Mouse (Mus musculus): ENCODE data around the gene Usp33. TPM values are rescaled to one million over a fixed set of nuclear protein-coding genes. Genes with fewer than 3 reads are reported as not detected.

The Usp33 gene
- polyA plus RNA-seq, 1 experiment from 2014 or later = 45.8 TPM

DNA sequence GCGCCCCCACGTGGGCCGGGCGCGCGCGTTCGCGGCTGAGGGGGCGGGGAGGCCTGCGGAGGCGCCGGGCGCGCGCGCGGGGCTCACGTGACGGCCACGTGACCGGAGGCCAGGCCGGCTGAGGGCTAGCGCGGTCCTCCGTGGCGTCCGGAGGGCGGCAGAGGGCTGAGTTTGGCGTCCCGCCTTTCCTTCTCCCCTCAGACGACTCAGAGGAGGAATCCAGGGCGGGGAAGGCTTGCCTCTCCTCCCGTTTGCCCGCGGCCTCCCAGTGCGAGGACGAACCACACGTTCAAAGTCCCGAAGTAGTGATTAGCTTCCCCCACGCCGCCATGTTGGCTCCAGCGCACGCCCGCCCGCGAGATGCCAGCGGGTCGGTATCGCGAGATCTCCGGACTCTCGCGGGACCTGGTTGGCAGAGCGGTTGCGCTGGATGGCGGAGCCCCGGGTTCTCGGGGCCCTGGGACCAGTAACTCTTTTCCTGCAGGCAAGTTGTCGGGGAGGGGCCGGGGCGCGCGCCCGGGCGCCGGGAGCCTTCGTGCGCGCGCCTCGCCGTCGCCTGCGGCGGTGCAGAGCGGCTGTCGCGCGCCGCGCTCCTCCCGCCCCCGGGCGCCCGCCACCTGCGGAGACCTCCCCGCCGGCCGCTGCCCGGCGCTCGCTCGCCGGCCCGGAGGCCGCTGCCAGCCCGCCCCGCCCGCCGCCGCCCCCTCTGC, 50.2 kb downstream of the Usp33 start:
- Histone ChIP-seq H3K4me2 (ENCODE audit: low read depth, low read length) (peak overlapping the region; percentile 68), H3K27me3 (ENCODE audit: control insufficient read depth, insufficient read depth, low read length) (no peaks in the 10 kb centered on the region), H3K27ac (ENCODE audit: low read length) (peak overlapping the region; percentile 99), H3K36me3 (ENCODE audit: control insufficient read depth, insufficient read depth, low read length) (no peaks in the 10 kb centered on the region), H3K9ac (ENCODE audit: low read length) (peak overlapping the region; percentile 96), H3K4me1 (ENCODE audit: control insufficient read depth, insufficient read depth, low read length) (peaks cover 24% of the 10 kb centered on the region), H3K4me3 (replicated peaks; ENCODE audit: low read length) (peak overlapping the region; percentile 87), H3K9me3 (replicated peaks; ENCODE audit: control insufficient read depth, low read length) (no peaks in the 10 kb centered on the region)
- ATAC-seq (ENCODE audit: insufficient read depth, low FRiP score) = peak; percentile 90
- WGBS = under 1% methylated on average over 70 of the region's 102 CpGs

GRCm38 (mm10) chr3:152396988-152397314, 50.7 kb downstream of the Usp33 start:
- Histone ChIP-seq H3K36me3 (ENCODE audit: control insufficient read depth, insufficient read depth, low read length) (no peaks in the 10 kb centered on the region), H3K4me3 (replicated peaks; ENCODE audit: low read length) (peak overlapping the region; percentile 87), H3K27me3 (ENCODE audit: control insufficient read depth, insufficient read depth, low read length) (no peaks in the 10 kb centered on the region), H3K4me2 (ENCODE audit: low read depth, low read length) (peak overlapping the region; percentile 68), H3K27ac (ENCODE audit: low read length) (peak overlapping the region; percentile 99), H3K9me3 (replicated peaks; ENCODE audit: control insufficient read depth, low read length) (no peaks in the 10 kb centered on the region), H3K4me1 (ENCODE audit: control insufficient read depth, insufficient read depth, low read length) (peaks cover 29% of the 10 kb centered on the region), H3K9ac (ENCODE audit: low read length) (peak overlapping the region; percentile 96)
- WGBS = under 1% methylated on average over 10 of the region's 10 CpGs
- no peak for ATAC-seq (ENCODE audit: insufficient read depth, low FRiP score)

GRCm38 (mm10) chr3:152397335-152397940, 51.2 kb downstream of the Usp33 start:
- peak overlapping the region; percentile 99 for H3K27ac ChIP-seq (ENCODE audit: low read length)
- peaks cover 32% of the 10 kb centered on the region for H3K4me1 ChIP-seq (ENCODE audit: control insufficient read depth, insufficient read depth, low read length)
- H3K4me2 ChIP-seq (ENCODE audit: low read depth, low read length) = peak overlapping the region; percentile 68
- no peak for ATAC-seq (ENCODE audit: insufficient read depth, low FRiP score)
- H3K27me3 ChIP-seq (ENCODE audit: control insufficient read depth, insufficient read depth, low read length) = no peaks in the 10 kb centered on the region
- H3K9me3 ChIP-seq (replicated peaks; ENCODE audit: control insufficient read depth, low read length) = no peaks in the 10 kb centered on the region
- H3K9ac ChIP-seq (ENCODE audit: low read length) = peak overlapping the region; percentile 96
- peak overlapping the region; percentile 87 for H3K4me3 ChIP-seq (replicated peaks; ENCODE audit: low read length)
- 39% methylated on average over 9 of the region's 9 CpGs for WGBS
- no peaks in the 10 kb centered on the region for H3K36me3 ChIP-seq (ENCODE audit: control insufficient read depth, insufficient read depth, low read length)

- Histone ChIP-seq H3K9ac (ENCODE audit: low read length) (no peak overlapping the region), H3K4me2 (ENCODE audit: low read depth, low read length) (no peak overlapping the region), H3K9me3 (replicated peaks; ENCODE audit: control insufficient read depth, low read length) (no peaks in the 10 kb centered on the region), H3K4me1 (ENCODE audit: control insufficient read depth, insufficient read depth, low read length) (peaks cover 35% of the 10 kb centered on the region), H3K27ac (ENCODE audit: low read length) (no peak overlapping the region), H3K27me3 (ENCODE audit: control insufficient read depth, insufficient read depth, low read length) (no peaks in the 10 kb centered on the region), H3K4me3 (replicated peaks; ENCODE audit: low read length) (no peak overlapping the region), H3K36me3 (ENCODE audit: control insufficient read depth, insufficient read depth, low read length) (no peaks in the 10 kb centered on the region)
- 61% methylated on average over 5 of the region's 5 CpGs for WGBS
- no peak for ATAC-seq (ENCODE audit: insufficient read depth, low FRiP score)
Observed at GRCm38 (mm10) chr3:152400441-152400840, 54.2 kb downstream of the Usp33 start.

DNA sequence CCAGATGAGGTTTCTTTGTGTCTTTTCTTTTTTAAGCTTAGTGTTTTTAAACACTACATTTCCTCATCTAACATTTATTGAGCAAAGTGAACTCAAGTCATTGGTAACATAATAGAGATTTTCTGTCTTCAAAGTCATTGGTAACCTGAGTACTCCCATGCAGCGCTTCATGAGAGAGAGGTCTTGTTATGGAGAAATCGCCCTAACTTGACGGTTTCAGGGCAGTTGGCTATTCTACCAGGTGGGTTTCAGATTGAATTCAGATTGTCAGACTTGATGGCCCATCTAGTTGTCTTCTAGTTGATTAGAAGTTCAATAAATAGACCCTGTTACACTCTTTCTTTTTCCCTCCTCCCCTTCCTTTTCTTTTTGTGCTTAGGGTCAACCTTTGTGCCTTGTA, 54.6 kb downstream of the Usp33 start:
- Histone ChIP-seq H3K4me2 (ENCODE audit: low read depth, low read length) (no peak overlapping the region), H3K9ac (ENCODE audit: low read length) (no peak overlapping the region), H3K4me1 (ENCODE audit: control insufficient read depth, insufficient read depth, low read length) (peaks cover 39% of the 10 kb centered on the region), H3K27me3 (ENCODE audit: control insufficient read depth, insufficient read depth, low read length) (no peaks in the 10 kb centered on the region), H3K9me3 (replicated peaks; ENCODE audit: control insufficient read depth, low read length) (no peaks in the 10 kb centered on the region), H3K27ac (ENCODE audit: low read length) (no peak overlapping the region), H3K4me3 (replicated peaks; ENCODE audit: low read length) (no peak overlapping the region), H3K36me3 (ENCODE audit: control insufficient read depth, insufficient read depth, low read length) (no peaks in the 10 kb centered on the region)
- 72% methylated on average over 3 of the region's 3 CpGs for WGBS
- ATAC-seq (ENCODE audit: insufficient read depth, low FRiP score) = no peak

DNA sequence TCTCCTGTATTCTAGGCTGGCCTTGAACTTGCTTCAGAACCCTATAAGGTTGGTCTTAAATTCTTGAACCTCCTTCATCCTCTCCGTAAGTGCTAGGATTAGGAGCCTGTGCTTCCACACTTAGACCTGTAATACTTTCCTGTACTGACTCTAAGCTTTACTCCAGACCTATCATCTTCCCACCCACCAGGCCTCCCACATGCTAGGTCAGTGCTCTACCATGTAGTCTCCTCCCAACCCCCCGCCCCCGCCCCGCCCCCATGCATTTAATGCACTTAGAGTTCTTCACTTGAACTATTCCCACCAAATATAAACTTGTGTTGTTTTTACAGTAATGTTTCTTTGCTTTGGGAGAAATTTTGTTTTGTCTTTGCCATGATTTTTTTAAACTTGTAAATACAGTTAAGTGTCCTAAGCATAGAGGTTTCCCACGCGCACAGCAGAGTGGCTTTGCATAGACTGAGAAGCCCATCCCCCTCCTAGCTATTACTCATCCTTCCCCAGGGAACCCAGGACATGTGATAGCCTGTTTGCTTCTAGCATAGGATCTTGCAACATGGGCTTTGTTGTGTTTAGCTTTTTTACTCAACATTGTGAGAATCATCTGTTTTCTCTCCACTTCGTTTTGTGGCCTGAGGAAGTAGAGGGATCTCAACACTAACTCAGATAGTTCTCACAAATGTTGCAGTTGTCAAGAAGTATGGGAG, 55.8 kb downstream of the Usp33 start:
- no peak overlapping the region for H3K4me2 ChIP-seq (ENCODE audit: low read depth, low read length)
- 67% methylated on average over 7 of the region's 7 CpGs for WGBS
- no peaks in the 10 kb centered on the region for H3K36me3 ChIP-seq (ENCODE audit: control insufficient read depth, insufficient read depth, low read length)
- no peak overlapping the region for H3K9ac ChIP-seq (ENCODE audit: low read length)
- no peak overlapping the region for H3K4me3 ChIP-seq (replicated peaks; ENCODE audit: low read length)
- H3K27ac ChIP-seq (ENCODE audit: low read length) = peak overlapping the region; percentile 47
- ATAC-seq (ENCODE audit: insufficient read depth, low FRiP score) = peak; percentile 76; the same call in 1 of the 2 replicates
- peaks cover 43% of the 10 kb centered on the region for H3K4me1 ChIP-seq (ENCODE audit: control insufficient read depth, insufficient read depth, low read length)
- H3K9me3 ChIP-seq (replicated peaks; ENCODE audit: control insufficient read depth, low read length) = no peaks in the 10 kb centered on the region
- H3K27me3 ChIP-seq (ENCODE audit: control insufficient read depth, insufficient read depth, low read length) = no peaks in the 10 kb centered on the region

DNA sequence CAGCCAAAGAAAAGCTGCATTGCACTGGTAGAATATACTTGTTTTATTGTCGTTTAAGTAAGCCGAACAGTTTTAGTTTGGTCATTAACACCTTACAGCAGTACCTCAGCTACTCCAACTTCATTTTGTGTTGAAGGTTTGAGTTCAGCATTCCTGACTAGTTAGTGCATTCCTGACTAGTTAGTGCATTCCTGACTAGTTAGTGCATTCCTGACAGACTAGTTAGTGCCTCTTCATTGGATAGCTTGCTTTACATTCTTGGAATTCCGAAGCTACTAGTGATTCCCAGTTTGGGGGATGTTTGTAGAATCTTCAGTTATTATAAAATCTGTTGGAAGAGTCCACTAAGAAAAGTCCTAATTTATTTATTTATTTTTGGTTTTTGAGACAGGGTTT, 56.4 kb downstream of the Usp33 start:
- H3K36me3 ChIP-seq (ENCODE audit: control insufficient read depth, insufficient read depth, low read length) = no peaks in the 10 kb centered on the region
- no peak overlapping the region for H3K4me2 ChIP-seq (ENCODE audit: low read depth, low read length)
- H3K27me3 ChIP-seq (ENCODE audit: control insufficient read depth, insufficient read depth, low read length) = no peaks in the 10 kb centered on the region
- no peaks in the 10 kb centered on the region for H3K9me3 ChIP-seq (replicated peaks; ENCODE audit: control insufficient read depth, low read length)
- WGBS = 84% methylated on average over 3 of the region's 3 CpGs
- no peak overlapping the region for H3K4me3 ChIP-seq (replicated peaks; ENCODE audit: low read length)
- peak overlapping the region; percentile 47 for H3K27ac ChIP-seq (ENCODE audit: low read length)
- H3K9ac ChIP-seq (ENCODE audit: low read length) = no peak overlapping the region
- peaks cover 38% of the 10 kb centered on the region for H3K4me1 ChIP-seq (ENCODE audit: control insufficient read depth, insufficient read depth, low read length)
- no peak for ATAC-seq (ENCODE audit: insufficient read depth, low FRiP score)

GRCm38 (mm10) chr3:152403827-152404226, 57.5 kb downstream of the Usp33 start:
- H3K4me2 ChIP-seq (ENCODE audit: low read depth, low read length) = no peak overlapping the region
- H3K36me3 ChIP-seq (ENCODE audit: control insufficient read depth, insufficient read depth, low read length) = no peaks in the 10 kb centered on the region
- 58% methylated on average over 2 of the region's 2 CpGs for WGBS
- peaks cover 36% of the 10 kb centered on the region for H3K4me1 ChIP-seq (ENCODE audit: control insufficient read depth, insufficient read depth, low read length)
- no peak overlapping the region for H3K27ac ChIP-seq (ENCODE audit: low read length)
- H3K9me3 ChIP-seq (replicated peaks; ENCODE audit: control insufficient read depth, low read length) = no peaks in the 10 kb centered on the region
- H3K4me3 ChIP-seq (replicated peaks; ENCODE audit: low read length) = no peak overlapping the region
- no peaks in the 10 kb centered on the region for H3K27me3 ChIP-seq (ENCODE audit: control insufficient read depth, insufficient read depth, low read length)
- H3K9ac ChIP-seq (ENCODE audit: low read length) = no peak overlapping the region
- ATAC-seq (ENCODE audit: insufficient read depth, low FRiP score) = no peak

GRCm38 (mm10) chr3:152405420-152405819, 59.1 kb downstream of the Usp33 start:
- Histone ChIP-seq H3K4me2 (ENCODE audit: low read depth, low read length) (no peak overlapping the region), H3K4me3 (replicated peaks; ENCODE audit: low read length) (no peak overlapping the region), H3K9ac (ENCODE audit: low read length) (no peak overlapping the region), H3K4me1 (ENCODE audit: control insufficient read depth, insufficient read depth, low read length) (peaks cover 29% of the 10 kb centered on the region), H3K9me3 (replicated peaks; ENCODE audit: control insufficient read depth, low read length) (no peaks in the 10 kb centered on the region), H3K27me3 (ENCODE audit: control insufficient read depth, insufficient read depth, low read length) (no peaks in the 10 kb centered on the region), H3K27ac (ENCODE audit: low read length) (no peak overlapping the region), H3K36me3 (ENCODE audit: control insufficient read depth, insufficient read depth, low read length) (no peaks in the 10 kb centered on the region)
- WGBS = 90% methylated on average over 7 of the region's 7 CpGs
- ATAC-seq (ENCODE audit: insufficient read depth, low FRiP score) = no peak
